ENCODE assay signal across 8 mouse cellular contexts in the genomic region with DNA sequence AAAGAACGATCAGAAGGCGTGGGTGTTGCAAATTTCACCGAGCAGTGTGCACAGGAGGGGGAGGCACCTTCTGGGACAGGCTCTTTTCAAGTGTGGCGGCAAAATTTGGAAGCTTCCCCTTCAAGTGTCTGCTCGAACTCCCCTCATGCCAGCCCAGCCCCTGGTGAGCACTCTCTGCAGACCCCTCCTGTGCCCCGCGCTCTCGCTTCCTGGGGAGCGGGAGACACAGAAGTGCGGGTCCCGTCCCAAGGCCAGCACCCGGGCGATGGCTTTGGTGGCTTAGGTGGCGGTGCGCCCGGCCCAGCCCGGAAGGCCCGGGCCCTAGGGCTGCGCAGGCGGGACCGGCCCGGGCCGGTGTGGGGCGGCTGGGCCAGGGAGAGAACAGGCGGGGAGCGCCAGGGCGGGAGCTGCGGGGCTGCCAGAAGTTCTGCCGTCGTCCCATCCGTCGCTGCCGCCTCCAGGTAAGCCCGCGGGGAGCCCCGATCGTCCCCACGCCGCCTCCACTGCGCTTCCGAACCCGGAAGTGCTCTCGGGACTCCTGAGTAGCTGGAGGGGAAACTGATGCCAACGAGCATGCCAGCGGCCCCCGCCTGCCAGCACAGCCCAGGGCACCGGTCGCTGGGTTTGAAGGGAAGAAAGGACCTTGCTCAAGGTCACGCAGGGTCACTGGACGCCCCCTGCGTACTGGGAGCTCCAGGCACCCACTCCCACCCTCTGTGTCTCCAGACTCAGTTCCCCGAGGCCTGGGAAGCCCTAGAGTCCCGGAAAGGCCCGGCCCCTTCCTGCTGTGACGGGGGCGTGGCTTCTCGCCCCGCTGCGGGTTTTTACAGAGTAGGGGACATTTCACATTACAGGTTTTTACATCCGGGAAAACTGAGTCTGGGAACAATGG. TPM values are rescaled to one million over a fixed set of nuclear protein-coding genes. Genes with fewer than 3 reads are reported as not detected.
A peak's percentile ranks its signal among the peaks of the same experiment; 100 is the strongest.
DNase-seq lines count a peak whose midpoint lies in the region; ATAC-seq and TF ChIP-seq lines count a peak whose summit lies in the region.

Gene Tmco4, plus strand, starts transcription at position 62 of the 892 bp plus-strand sequence.

- TF ChIP-seq POLR2A in kidney, adult 2 months (IDR thresholded peaks at IDR 0.05; ENCODE audit: low read depth, low read length), result peak; percentile 79

- TF ChIP-seq CTCF in kidney, adult 2 months (conservative IDR thresholded peaks at IDR 0.05; ENCODE audit: insufficient read depth, insufficient read length, low read depth, low read length), result no peak

- no peaks in the 10 kb centered on the region for H3K27me3 ChIP-seq in embryonic facial prominence, embryonic 13.5 days
- H3K27me3 ChIP-seq in kidney, adult 2 months (replicated peaks; ENCODE audit: control insufficient read depth, insufficient read depth, low read length), result no peaks in the 10 kb centered on the region
- no peaks in the 10 kb centered on the region for H3K27me3 ChIP-seq in limb, embryonic 15.5 days
- no peaks in the 10 kb centered on the region; the same call in 1 of the 2 replicates for H3K27me3 ChIP-seq in midbrain, embryonic 15.5 days (replicated peaks)

- WGBS in embryonic facial prominence, embryonic 13.5 days, result under 1% methylated on average over 59 of the region's 60 CpGs
- WGBS in kidney, adult 2 months, result under 1% methylated on average over 58 of the region's 60 CpGs
- WGBS in limb, embryonic 15.5 days, result 1% methylated on average over 56 of the region's 60 CpGs
- 2% methylated on average over 60 of the region's 60 CpGs for WGBS in midbrain, embryonic 15.5 days

- H3K4me3 ChIP-seq in embryonic facial prominence, embryonic 13.5 days, result peak within 1 kb of the TSS; percentile 62
- peak within 1 kb of the TSS; percentile 73 for H3K4me3 ChIP-seq in kidney, adult 2 months (ENCODE audit: insufficient read depth, low read depth, low read length)
- H3K4me3 ChIP-seq in limb, embryonic 15.5 days, result peak within 1 kb of the TSS; percentile 61
- peak within 1 kb of the TSS; percentile 41 for H3K4me3 ChIP-seq in midbrain, embryonic 15.5 days

- no peaks in the 10 kb centered on the region for H3K9me3 ChIP-seq in embryonic facial prominence, embryonic 13.5 days
- H3K9me3 ChIP-seq in limb, embryonic 15.5 days, result no peaks in the 10 kb centered on the region
- no peaks in the 10 kb centered on the region for H3K9me3 ChIP-seq in midbrain, embryonic 15.5 days

- peak within 1 kb of the TSS; percentile 72 for H3K27ac ChIP-seq in embryonic facial prominence, embryonic 13.5 days
- peak within 1 kb of the TSS; percentile 99 for H3K27ac ChIP-seq in kidney, adult 2 months (ENCODE audit: insufficient read depth, low read depth, low read length)
- peak within 1 kb of the TSS; percentile 85 for H3K27ac ChIP-seq in limb, embryonic 15.5 days
- H3K27ac ChIP-seq in midbrain, embryonic 15.5 days, result no peak within 1 kb of the TSS

- peak; percentile 85 for DNase-seq in 416B (ENCODE audit: low read depth)
- DNase-seq in adrenal gland, adult 2 months, result peak; percentile 89
- DNase-seq in heart, adult 8-10 months (ENCODE audit: low spot score), result peak; percentile 85
- peak; percentile 89 for DNase-seq in kidney, adult 2 months
- DNase-seq in spleen, postnatal 14 days (ENCODE audit: low spot score in 2 of 2), result peak; percentile 45 to 54

- peak; percentile 61; the same call in 1 of the 2 replicates for ATAC-seq in embryonic facial prominence, embryonic 13.5 days (ENCODE audit: insufficient number of reproducible peaks, insufficient read depth, low FRiP score, low TSS enrichment, low read depth)
- ATAC-seq in limb, embryonic 15.5 days (ENCODE audit: insufficient number of reproducible peaks, low FRiP score, low TSS enrichment, low read depth), result peak; percentile 58; the same call in 1 of the 2 replicates
- ATAC-seq in midbrain, embryonic 15.5 days (replicated peaks), result 0 out of 2 replicates have a peak, but pooled peaks have one; percentile 48

- H3K36me3 ChIP-seq in embryonic facial prominence, embryonic 13.5 days, result no peaks in the 10 kb centered on the region
- H3K36me3 ChIP-seq in kidney, adult 2 months (ENCODE audit: control insufficient read depth, insufficient read depth, low read length), result no peaks in the 10 kb centered on the region
- H3K36me3 ChIP-seq in limb, embryonic 15.5 days, result no peaks in the 10 kb centered on the region
- no peaks in the 10 kb centered on the region for H3K36me3 ChIP-seq in midbrain, embryonic 15.5 days (replicated peaks)

- peak within 1 kb of the TSS; percentile 91 for H3K9ac ChIP-seq in embryonic facial prominence, embryonic 13.5 days
- peak within 1 kb of the TSS; percentile 80 for H3K9ac ChIP-seq in limb, embryonic 15.5 days
- H3K9ac ChIP-seq in midbrain, embryonic 15.5 days, result peak within 1 kb of the TSS; percentile 34

- H3K4me1 ChIP-seq in embryonic facial prominence, embryonic 13.5 days, result peaks cover 15% of the 10 kb centered on the region; the same call in 1 of the 2 replicates
- H3K4me1 ChIP-seq in kidney, adult 2 months (ENCODE audit: control insufficient read depth, insufficient read depth, low read length), result peaks cover 38% of the 10 kb centered on the region
- peaks cover 20% of the 10 kb centered on the region for H3K4me1 ChIP-seq in limb, embryonic 15.5 days
- peaks cover 17% of the 10 kb centered on the region for H3K4me1 ChIP-seq in midbrain, embryonic 15.5 days

- H3K4me2 ChIP-seq in embryonic facial prominence, embryonic 13.5 days, result peak within 1 kb of the TSS; percentile 95
- H3K4me2 ChIP-seq in limb, embryonic 15.5 days, result peak within 1 kb of the TSS; percentile 94
- peak within 1 kb of the TSS; percentile 74 for H3K4me2 ChIP-seq in midbrain, embryonic 15.5 days

RNA-seq across cellular contexts. Expression of gene Tmco4, which starts in this region (rescaled TPM):
- total RNA-seq in adrenal gland, adult 2 months (2021), result 10 to 100 TPM; 13.2 to 17.0 TPM
- polyA plus RNA-seq in adrenal gland, adult 2 months (2012; rRNA removed), result 14.4 and 15.4 TPM in 2 replicates
- 3.3 and 3.4 TPM in 2 replicates for polyA plus RNA-seq in embryonic facial prominence, embryonic 13.5 days (2015; fragmentation: Nextera tagmentation; extraction: Ambion mirVana)
- total RNA-seq in heart, adult 8-10 months (2022), result 10 to 100 TPM in 3 of 4 experiments, 1 to 10 TPM in 1; 9.9 to 13.6 (median 11.7) TPM
- 19.6 and 22.4 TPM in 2 replicates for polyA plus RNA-seq in kidney, adult 2 months (2012; rRNA removed)
- polyA plus RNA-seq in limb, embryonic 15.5 days (2015; fragmentation: Nextera tagmentation; extraction: Ambion mirVana), result 5.3 and 5.5 TPM in 2 replicates
- polyA plus RNA-seq in midbrain, embryonic 15.5 days (2015; fragmentation: Nextera tagmentation; extraction: Ambion mirVana), result 0.64 and 0.75 TPM in 2 replicates

Comparison
In these comparisons a context has a peak if more than half of its experiments do, and no peak if none do; other contexts are left out.
1. Peak in ATAC-seq, H3K4me3 ChIP-seq, H3K9ac ChIP-seq and H3K4me2 ChIP-seq in midbrain, embryonic 15.5 days; RNA of the gene not detected or under 1 TPM.
2. H3K9ac ChIP-seq: peak in every context shown above with its lines; median percentile 91 in embryonic facial prominence, embryonic 13.5 days; 80 in limb, embryonic 15.5 days; 34 in midbrain, embryonic 15.5 days.